Mouse (Mus musculus) embryonic facial prominence, embryonic 15.5 days (tissue): ENCODE results near the gene Plod2. TPM values are rescaled to one million over a fixed set of nuclear protein-coding genes. Genes with fewer than 3 reads are reported as not detected.

Experiments
- ATAC-seq: fragments of 200-750 bp; cut with Nextera tagmentation; 2 replicates; pipeline ENCODE4 v1.8.0; 2017; ENCODE audit warnings: low read depth, moderate TSS enrichment; ENCODE audit not compliant: insufficient number of reproducible peaks, low FRiP score, low TSS enrichment
- H3K27ac ChIP-seq: fragments of 300-500 bp; sonication (generic); replicated peaks from 2 replicates; pipeline ENCODE4 v1.5.1; 2015; ENCODE audit warnings: mild to moderate bottlenecking, inconsistent platforms
- H3K27me3 ChIP-seq: fragments of 300-500 bp; sonication (generic); 2 replicates; pipeline ENCODE4 v1.6.1; 2015; ENCODE audit warnings: inconsistent platforms
- H3K36me3 ChIP-seq: fragments of 300-500 bp; sonication (generic); 2 replicates; pipeline ENCODE4 v1.6.1; 2015; ENCODE audit warnings: mild to moderate bottlenecking, inconsistent platforms
- H3K4me1 ChIP-seq: fragments of 300-500 bp; sonication (generic); 2 replicates; pipeline ENCODE4 v1.6.1; 2015; ENCODE audit warnings: inconsistent platforms
- H3K4me2 ChIP-seq: fragments of 300-500 bp; sonication (generic); replicated peaks from 2 replicates; pipeline ENCODE4 v1.6.1; 2015; ENCODE audit warnings: mild to moderate bottlenecking, inconsistent platforms
- H3K4me3 ChIP-seq: fragments of 300-500 bp; sonication (generic); replicated peaks from 2 replicates; pipeline ENCODE4 v1.5.1; 2015; ENCODE audit warnings: mild to moderate bottlenecking, inconsistent platforms
- H3K9ac ChIP-seq: fragments of 300-500 bp; sonication (generic); 2 replicates; pipeline ENCODE4 v1.6.1; 2015; ENCODE audit warnings: inconsistent platforms
- H3K9me3 ChIP-seq: fragments of 300-500 bp; sonication (generic); replicated peaks from 2 replicates; pipeline ENCODE4 v1.6.1; 2016; ENCODE audit warnings: inconsistent platforms
- WGBS: fragments of 180-500 bp; shearing (Covaris S2); methylation state at CpG from one replicate; pipeline ENCODE4 v1.1.7; 2015; 5-methylcytosine and 5-hydroxymethylcytosine counted together
- polyA plus RNA-seq: library from polyadenylated mRNA; unstranded; fragments of >200 nt; fragmentation: Nextera tagmentation; extraction: Ambion mirVana; gene quantifications from 2 replicates; pipeline ENCODE4 v1.2.1, GENCODE M21; 2015

The Plod2 gene
- polyA plus RNA-seq, 1 experiment from 2014 or later, result 47.5 TPM

DNA sequence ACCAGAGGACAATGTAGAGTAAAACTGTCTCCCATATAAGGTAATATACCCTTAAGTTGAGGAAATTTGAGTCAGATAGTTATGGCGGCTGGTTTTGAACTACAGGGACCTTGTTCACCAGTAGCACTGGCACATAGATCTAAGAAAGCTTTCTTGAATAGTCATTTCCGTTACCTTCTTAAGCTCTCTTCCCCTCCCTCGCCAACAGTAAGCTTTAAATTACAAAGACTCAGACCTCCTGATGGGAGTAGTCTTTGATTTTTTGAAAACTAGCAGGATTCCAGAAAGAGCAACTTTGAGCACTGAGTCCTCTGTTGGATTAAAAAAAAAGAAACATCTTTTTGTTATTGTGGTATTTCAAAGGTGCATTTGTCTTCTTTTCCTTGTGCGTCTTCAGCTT is 61.5 kb downstream of the Plod2 start:
- Histone ChIP-seq H3K9me3 (no peaks in the 10 kb centered on the region), H3K4me3 (no peak overlapping the region), H3K4me1 (no peaks in the 10 kb centered on the region), H3K27me3 (no peaks in the 10 kb centered on the region), H3K9ac (no peak overlapping the region), H3K4me2 (no peak overlapping the region), H3K27ac (no peak overlapping the region), H3K36me3 (peaks cover 12% of the 10 kb centered on the region; the same call in 1 of the 2 replicates)
- no peak for ATAC-seq
- 75% methylated on average over 4 of the region's 4 CpGs for WGBS

DNA sequence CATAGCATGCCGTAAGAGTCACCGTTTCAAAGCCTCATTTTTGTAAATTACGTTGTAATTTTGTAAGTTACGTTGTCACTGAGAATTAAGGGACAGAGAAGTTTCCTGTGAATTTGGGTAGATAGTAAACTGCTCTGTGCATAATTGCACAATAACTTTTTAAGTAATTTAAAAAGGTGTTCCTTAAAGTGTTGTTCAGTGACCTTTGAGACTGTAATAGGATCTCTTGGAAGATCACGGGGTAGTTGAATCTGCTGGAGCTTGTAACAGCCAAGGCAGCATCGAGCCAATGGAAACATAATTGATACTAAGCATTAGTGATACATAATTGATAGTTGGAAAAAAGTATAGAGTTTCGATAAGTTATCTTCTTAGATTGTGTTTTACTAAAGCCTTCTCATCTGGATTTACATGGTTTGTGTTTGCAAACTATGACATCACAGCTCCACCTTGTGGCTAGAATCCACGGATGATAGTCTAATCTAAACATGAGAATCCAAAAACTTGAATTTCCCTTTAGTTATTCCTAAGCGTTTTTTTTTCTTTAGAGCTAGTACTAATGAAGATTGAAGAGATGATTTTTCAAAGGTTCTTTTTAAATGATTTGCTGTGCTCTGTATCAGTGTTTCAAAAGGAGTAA is 68.7 kb downstream of the Plod2 start:
- 43% methylated on average over 9 of the region's 9 CpGs for WGBS
- H3K4me1 ChIP-seq, result no peaks in the 10 kb centered on the region
- 0 out of 2 replicates have a peak, but pooled peaks cover 5% of the 10 kb centered on the region for H3K36me3 ChIP-seq
- no peak overlapping the region for H3K9ac ChIP-seq
- no peak overlapping the region for H3K4me2 ChIP-seq
- ATAC-seq, result 0 out of 2 replicates have a peak, but pooled peaks have one; percentile 15
- no peaks in the 10 kb centered on the region for H3K27me3 ChIP-seq
- no peak overlapping the region for H3K4me3 ChIP-seq
- no peaks in the 10 kb centered on the region for H3K9me3 ChIP-seq
- H3K27ac ChIP-seq, result no peak overlapping the region

DNA sequence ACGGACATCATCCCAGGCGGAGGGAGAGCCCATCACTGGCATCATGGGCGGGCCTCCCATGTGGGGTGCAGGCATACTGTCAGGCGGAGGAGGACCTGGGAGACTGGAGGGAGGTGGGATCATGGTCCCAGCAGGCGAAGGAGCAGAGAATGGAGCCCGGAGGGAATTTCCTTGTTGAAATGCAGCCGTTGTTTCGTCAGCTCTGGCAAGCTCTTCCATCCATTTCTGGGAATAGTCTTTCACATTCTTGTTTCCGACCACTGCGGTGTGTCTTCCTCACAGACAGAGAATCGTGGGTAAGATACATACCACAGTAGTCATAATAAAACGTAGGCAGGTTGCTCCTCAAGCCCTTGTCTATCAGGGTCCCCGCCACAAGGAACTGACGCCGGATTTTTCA is 70.6 kb downstream of the Plod2 start:
- no peak for ATAC-seq
- WGBS, result 81% methylated on average over 15 of the region's 15 CpGs

DNA sequence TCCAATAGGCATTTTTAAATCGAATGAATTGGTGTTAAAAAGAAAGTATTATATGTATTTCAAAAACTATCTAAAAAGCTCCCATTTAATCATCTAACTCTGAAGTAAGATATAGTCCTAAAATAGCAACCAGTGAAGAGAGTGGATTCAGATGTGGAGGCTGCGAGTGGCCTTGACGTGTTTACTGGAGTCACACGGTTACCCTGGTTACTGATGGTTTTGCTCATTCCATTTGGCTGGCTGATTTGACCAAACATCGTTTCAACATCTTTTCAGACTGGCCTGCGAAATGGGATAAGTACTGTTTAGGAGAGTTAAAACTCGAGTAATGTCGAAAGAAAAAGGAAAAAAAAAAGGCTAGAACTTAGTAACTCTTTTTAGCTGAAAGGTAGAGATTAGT is 71.2 kb downstream of the Plod2 start:
- Histone ChIP-seq H3K27ac (no peak overlapping the region), H3K4me3 (no peak overlapping the region), H3K9me3 (no peaks in the 10 kb centered on the region), H3K9ac (no peak overlapping the region), H3K27me3 (no peaks in the 10 kb centered on the region), H3K4me2 (no peak overlapping the region), H3K4me1 (no peaks in the 10 kb centered on the region), H3K36me3 (no peaks in the 10 kb centered on the region)
- WGBS, result 73% methylated on average over 8 of the region's 8 CpGs
- no peak for ATAC-seq

More for the DNA sequence above, 70.6 kb downstream of the Plod2 start:
- Histone ChIP-seq H3K27ac (no peak overlapping the region), H3K9me3 (no peaks in the 10 kb centered on the region), H3K4me2 (no peak overlapping the region), H3K9ac (no peak overlapping the region), H3K27me3 (no peaks in the 10 kb centered on the region), H3K36me3 (no peaks in the 10 kb centered on the region), H3K4me3 (no peak overlapping the region), H3K4me1 (no peaks in the 10 kb centered on the region)

DNA sequence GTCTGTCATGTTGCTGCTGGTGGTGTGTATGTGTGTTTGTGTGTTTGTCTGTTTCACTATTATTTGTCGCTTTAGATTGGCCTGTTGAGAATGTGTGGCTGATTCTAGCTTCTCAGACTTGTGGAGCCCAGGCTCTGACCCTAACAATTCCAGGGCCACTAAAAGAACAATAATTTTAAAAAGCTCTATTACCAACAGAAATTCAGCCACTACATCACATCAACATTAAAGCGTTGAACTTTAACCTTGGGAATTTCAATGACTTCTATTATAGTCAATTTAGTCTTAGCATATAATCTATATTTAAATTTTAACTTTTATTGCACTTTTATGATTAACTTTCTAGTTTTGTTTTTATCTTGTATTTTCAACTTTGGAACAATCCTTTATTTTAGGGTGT is 74.4 kb downstream of the Plod2 start:
- H3K4me3 ChIP-seq, result no peak overlapping the region
- WGBS, result 93% methylated on average over 2 of the region's 2 CpGs
- no peaks in the 10 kb centered on the region for H3K4me1 ChIP-seq
- H3K27ac ChIP-seq, result no peak overlapping the region
- no peaks in the 10 kb centered on the region for H3K9me3 ChIP-seq
- H3K36me3 ChIP-seq, result no peaks in the 10 kb centered on the region
- ATAC-seq, result no peak
- H3K4me2 ChIP-seq, result no peak overlapping the region
- H3K27me3 ChIP-seq, result no peaks in the 10 kb centered on the region
- no peak overlapping the region for H3K9ac ChIP-seq

DNA sequence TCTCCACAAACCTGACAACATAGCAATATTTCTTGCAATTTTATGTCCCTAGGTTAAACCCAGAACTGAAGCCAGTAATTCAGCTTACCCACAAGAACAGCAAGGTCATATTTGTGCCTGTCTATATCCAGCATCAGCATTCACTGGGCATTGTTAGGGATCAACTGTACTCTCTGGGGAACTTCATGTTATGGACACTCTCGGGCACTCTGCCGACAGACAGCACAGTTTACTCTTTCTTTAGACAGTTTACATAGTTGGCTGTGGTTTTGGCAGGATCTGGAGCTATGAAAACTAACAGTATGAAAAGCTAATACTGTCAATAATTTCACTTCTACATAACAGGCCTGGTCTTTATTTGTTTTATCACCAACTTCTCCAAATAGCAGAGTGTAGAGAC is 75.4 kb downstream of the Plod2 start:
- Histone ChIP-seq H3K4me2 (no peak overlapping the region), H3K4me3 (no peak overlapping the region), H3K27ac (no peak overlapping the region), H3K9ac (no peak overlapping the region), H3K9me3 (no peaks in the 10 kb centered on the region), H3K36me3 (no peaks in the 10 kb centered on the region), H3K4me1 (no peaks in the 10 kb centered on the region), H3K27me3 (no peaks in the 10 kb centered on the region)
- 61% methylated on average over 2 of the region's 2 CpGs for WGBS
- no peak for ATAC-seq

DNA sequence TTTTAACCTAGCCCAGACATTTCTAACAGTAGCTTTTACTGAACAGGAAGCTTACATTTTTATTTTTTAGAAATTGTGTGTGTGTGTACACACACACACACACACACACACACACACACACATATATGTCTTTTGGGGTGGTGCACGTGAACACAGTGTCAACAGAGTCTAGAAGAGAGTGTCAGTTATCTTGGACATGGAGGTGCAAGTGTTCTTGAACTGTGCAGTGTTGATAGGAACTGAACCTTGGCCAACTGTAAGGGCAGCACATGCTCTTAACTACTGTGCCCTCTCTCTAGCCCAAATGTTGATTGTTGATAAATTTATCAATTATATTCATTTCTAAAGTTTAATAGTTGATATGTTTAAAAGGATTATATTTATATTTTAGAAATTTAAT is 78.1 kb downstream of the Plod2 start:
- Histone ChIP-seq H3K4me3 (no peak overlapping the region), H3K4me2 (no peak overlapping the region), H3K36me3 (no peaks in the 10 kb centered on the region), H3K9me3 (no peaks in the 10 kb centered on the region), H3K27me3 (no peaks in the 10 kb centered on the region), H3K4me1 (no peaks in the 10 kb centered on the region), H3K9ac (no peak overlapping the region), H3K27ac (no peak overlapping the region)
- no peak for ATAC-seq
- WGBS, result 65% methylated on average over 1 of the region's 1 CpGs

DNA sequence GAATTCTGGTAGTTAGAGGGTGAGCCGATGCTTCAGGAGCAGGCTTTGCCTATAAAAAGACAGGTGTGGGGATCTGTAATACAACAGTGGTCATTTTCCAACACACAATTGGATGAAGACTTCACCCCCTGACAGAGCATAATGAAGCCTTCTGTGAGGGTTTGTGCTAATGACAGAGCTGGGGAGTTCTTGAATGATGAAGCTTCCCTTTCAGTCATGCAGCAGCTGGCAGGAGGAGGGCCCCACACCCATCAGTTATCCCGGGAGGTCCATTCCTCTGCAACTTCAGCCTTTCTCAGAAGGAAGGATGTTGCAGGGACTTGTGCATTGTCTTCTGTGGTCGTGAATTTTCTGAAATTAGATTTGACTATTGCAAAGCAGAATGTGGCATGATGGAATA is 79.2 kb downstream of the Plod2 start:
- 56% methylated on average over 3 of the region's 3 CpGs for WGBS

DNA sequence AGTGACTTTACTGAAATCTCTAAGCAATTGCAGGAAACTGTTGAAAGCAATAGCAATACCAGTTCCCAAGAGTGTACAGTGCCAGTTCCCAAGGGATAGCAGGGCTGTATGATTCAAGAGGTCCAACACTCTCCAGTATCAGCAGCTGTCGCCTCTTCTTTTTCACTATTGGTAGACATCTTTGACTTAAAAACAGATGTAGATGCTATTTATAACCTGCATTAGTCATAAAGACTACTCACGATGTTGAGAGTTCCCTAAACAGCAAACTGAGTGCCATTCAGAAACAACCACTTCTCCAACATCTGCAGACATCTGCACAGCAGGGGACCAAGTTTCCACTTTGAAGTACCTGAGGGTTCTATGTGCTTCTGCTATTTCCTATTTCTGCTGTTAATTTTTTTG is 79.9 kb downstream of the Plod2 start:
- WGBS, result 28% methylated on average over 2 of the region's 2 CpGs
- peak; percentile 47; the same call in 1 of the 2 replicates for ATAC-seq
- no peaks in the 10 kb centered on the region for H3K27me3 ChIP-seq
- H3K4me1 ChIP-seq, result no peaks in the 10 kb centered on the region
- no peak overlapping the region for H3K9ac ChIP-seq
- no peak overlapping the region for H3K4me3 ChIP-seq
- no peaks in the 10 kb centered on the region for H3K36me3 ChIP-seq
- no peak overlapping the region for H3K4me2 ChIP-seq
- H3K9me3 ChIP-seq, result no peaks in the 10 kb centered on the region
- no peak overlapping the region for H3K27ac ChIP-seq

More for the DNA sequence above, 79.2 kb downstream of the Plod2 start:
- ATAC-seq, result no peak
- Histone ChIP-seq H3K4me1 (no peaks in the 10 kb centered on the region), H3K4me3 (no peak overlapping the region), H3K9me3 (no peaks in the 10 kb centered on the region), H3K9ac (no peak overlapping the region), H3K27me3 (no peaks in the 10 kb centered on the region), H3K4me2 (no peak overlapping the region), H3K27ac (no peak overlapping the region), H3K36me3 (no peaks in the 10 kb centered on the region)

DNA sequence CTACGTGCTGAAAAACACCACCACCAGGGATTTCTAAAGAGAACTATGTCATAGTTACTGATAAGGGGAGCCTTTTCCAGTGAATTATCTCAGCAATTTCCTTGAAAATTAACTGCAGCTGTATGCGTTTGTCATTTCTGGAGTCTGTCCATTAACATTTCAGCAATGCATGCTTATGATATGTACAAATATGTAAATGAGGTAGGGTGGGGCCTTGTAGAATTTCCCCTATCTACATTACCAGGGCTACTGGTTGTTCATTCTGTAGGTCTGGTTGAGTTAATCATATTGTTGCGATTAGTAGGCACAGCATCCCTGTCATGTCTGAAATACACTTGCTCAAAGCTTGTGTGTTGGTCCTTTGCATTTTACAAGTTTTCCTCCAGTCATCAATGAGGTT is 92.8 kb downstream of the Plod2 start:
- Histone ChIP-seq H3K36me3 (no peaks in the 10 kb centered on the region), H3K9ac (no peak overlapping the region), H3K9me3 (no peaks in the 10 kb centered on the region), H3K4me3 (no peak overlapping the region), H3K4me2 (no peak overlapping the region), H3K27me3 (no peaks in the 10 kb centered on the region), H3K27ac (no peak overlapping the region), H3K4me1 (no peaks in the 10 kb centered on the region)
- ATAC-seq, result no peak
- 74% methylated on average over 3 of the region's 3 CpGs for WGBS

DNA sequence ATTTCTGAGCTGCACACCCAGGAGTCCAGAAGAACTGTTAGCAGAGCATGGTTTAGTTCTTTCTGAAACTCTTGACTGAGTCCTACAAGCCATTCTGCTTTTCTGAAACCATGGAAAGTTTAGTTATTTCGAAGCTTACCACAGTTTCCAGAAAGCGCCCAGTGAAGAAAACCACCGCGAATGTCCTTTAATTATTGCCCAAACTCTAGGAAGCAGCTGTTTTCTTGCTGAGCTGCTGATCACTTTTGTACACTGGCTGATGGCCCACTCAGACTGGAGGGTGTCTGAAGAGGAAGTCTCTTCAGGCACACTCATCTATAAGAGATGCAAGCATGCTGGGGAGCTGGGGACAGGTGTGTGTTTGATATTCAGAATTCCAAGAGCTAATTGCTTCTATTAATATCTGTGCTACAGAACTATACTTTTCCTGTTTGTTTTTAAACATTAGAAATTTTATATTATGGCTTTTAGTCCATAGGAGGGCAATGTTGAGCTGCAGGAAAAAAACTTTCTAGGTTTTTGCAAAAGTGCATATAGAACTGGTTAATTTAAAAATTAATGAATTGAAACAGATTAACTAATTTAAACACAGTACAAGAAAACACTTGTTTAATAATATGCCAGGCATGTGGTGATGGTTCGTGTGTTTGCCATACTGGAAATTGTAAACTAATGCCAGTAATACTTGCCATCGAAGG is 97.3 kb downstream of the Plod2 start:
- no peak overlapping the region for H3K4me3 ChIP-seq
- no peak overlapping the region for H3K9ac ChIP-seq
- no peak overlapping the region for H3K27ac ChIP-seq
- H3K4me2 ChIP-seq, result no peak overlapping the region
- WGBS, result 66% methylated on average over 6 of the region's 6 CpGs
- H3K9me3 ChIP-seq, result no peaks in the 10 kb centered on the region
- no peaks in the 10 kb centered on the region for H3K4me1 ChIP-seq
- ATAC-seq, result no peak
- H3K27me3 ChIP-seq, result no peaks in the 10 kb centered on the region
- no peaks in the 10 kb centered on the region for H3K36me3 ChIP-seq

DNA sequence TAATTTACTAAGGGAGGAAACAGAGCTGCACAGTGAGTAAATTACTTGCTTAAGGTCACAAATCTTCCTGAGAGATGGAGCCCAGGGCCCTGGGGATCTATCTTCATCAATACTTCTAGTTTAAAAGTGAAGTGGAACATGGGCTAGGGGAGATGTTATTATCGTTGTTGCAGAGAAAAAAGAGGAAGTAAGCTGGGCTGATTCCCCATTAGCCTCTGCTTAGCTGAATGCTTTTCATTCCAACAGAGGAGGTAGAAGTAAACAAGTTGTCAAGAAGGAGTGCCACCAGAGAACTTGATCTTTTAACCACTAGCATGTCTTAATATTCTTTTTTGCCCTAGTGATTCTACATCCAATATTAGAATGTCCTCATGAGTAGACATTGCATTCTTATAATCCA is 99.7 kb downstream of the Plod2 start:
- Histone ChIP-seq H3K4me3 (no peak overlapping the region), H3K9ac (no peak overlapping the region), H3K27ac (no peak overlapping the region), H3K4me1 (no peaks in the 10 kb centered on the region), H3K4me2 (no peak overlapping the region), H3K27me3 (no peaks in the 10 kb centered on the region), H3K9me3 (no peaks in the 10 kb centered on the region), H3K36me3 (no peaks in the 10 kb centered on the region)
- WGBS, result 67% methylated on average over 1 of the region's 1 CpGs
- no peak for ATAC-seq
